Mouse (Mus musculus): ENCODE measurements at regions not wholly inside any gene's neighbourhood (a gene's known extent, or its start where the extent isn't known, plus 50 kb on each side); places are given as distances from the start of the nearest gene placed in this dataset.

DNA sequence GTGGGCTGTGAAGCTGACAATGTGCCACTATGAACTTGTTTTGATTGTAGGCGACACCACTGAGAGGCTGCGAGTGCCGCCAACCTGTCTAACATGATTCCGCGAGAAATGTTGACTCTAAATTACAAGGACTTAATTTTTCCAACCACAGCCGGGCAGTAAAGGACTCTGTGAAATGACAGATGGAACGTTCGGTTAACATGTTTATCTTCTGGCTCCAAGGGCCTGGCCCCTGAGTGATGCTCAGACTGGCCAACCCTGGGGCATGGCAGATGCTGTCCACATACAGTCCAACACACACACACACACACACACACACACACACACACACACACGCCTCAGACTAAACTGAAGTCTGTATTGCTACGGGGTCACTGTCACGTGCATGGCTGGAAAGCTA is 87.0 kb upstream of the Gdf10 start:
- TF ChIP-seq CTCF (IDR thresholded peaks at IDR 0.05; ENCODE audit: low read depth) (no peak), EP300 (IDR thresholded peaks at IDR 0.05; ENCODE audit: low read depth) (no peak)
